Mouse (Mus musculus) ovary, postnatal 10 days (tissue): Measurements from ENCODE around the gene Pappa2.

Experiments
- DNase-seq: peaks from one replicate; pipeline ENCODE4 v3.0.0; 2022; ENCODE audit warnings: low spot score

Pappa2 gene

GRCm38 (mm10) chr1:158764727-158765126 lies 215.6 kb downstream of the Pappa2 start:
- no peak for DNase-seq

DNA sequence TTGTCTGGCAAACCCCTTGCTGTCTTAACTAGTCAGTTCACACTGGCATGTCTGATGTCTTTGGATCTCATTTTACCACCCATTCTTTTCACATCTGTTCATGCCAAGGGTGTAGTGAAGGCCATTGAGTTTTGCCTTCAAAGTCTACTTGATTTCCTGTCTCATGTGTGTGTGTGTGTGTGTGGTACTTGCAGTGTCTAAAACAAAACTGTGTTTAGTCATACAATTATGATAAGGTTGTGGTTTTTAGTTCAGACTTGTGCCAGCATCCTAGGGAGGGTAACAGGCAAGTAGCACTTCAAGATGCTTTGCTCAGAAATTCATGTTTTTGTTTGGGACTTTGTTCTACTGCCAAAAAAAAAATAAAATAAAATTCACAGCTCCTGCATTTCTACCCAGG lies 216.1 kb downstream of the Pappa2 start:
- DNase-seq, result no peak

GRCm38 (mm10) chr1:158748356-158749096 lies 231.8 kb downstream of the Pappa2 start:
- no peak for DNase-seq

GRCm38 (mm10) chr1:158741449-158741848 lies 238.8 kb downstream of the Pappa2 start:
- no peak for DNase-seq

DNA sequence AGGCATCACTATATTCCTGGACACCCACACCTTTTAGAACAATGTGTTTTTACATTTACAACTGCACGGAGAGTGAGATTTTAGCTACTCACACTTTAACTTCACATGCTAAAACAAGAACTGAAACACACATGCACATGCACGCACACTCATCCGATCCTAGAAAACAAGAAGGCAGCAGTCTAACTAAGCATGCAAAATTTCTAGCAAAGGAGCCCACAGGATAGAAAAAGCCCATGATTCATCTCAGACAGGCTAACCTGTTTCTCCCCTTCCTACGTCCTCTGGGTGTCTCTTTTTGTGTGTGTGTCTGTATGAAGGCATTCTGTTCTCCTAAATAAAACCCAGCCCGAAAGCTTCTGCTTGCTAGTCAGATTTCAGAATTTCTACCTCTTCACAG lies 239.3 kb downstream of the Pappa2 start:
- DNase-seq, result no peak

DNA sequence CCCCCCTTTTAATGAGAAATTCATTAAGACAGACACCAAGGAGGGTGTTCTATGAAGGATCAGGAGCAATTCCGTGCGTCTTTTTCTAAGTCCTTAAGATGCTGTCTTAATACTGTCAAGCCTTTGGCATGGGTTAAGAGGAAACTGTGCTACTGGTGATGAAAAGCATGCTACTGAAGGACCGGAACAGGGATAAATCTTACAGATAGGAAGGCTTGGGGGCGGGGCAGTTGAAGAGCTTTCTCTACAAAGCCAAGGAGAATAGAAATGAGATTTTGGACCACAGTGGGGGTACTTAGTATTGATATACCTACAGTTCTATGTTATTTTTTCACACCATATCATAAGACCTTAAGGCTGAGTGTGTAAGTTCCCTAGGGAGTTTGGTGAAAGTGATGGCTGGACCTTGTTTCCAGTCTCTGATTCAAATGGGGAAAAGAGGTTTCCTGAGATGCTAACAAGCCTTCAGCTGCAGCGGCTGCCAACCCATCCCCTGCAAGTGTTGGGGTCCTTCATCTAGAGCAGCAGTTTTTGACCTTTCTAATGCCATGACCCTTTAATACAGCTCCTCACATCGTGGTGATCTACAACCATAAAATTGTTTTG lies 240.0 kb downstream of the Pappa2 start:
- DNase-seq, result no peak

DNA sequence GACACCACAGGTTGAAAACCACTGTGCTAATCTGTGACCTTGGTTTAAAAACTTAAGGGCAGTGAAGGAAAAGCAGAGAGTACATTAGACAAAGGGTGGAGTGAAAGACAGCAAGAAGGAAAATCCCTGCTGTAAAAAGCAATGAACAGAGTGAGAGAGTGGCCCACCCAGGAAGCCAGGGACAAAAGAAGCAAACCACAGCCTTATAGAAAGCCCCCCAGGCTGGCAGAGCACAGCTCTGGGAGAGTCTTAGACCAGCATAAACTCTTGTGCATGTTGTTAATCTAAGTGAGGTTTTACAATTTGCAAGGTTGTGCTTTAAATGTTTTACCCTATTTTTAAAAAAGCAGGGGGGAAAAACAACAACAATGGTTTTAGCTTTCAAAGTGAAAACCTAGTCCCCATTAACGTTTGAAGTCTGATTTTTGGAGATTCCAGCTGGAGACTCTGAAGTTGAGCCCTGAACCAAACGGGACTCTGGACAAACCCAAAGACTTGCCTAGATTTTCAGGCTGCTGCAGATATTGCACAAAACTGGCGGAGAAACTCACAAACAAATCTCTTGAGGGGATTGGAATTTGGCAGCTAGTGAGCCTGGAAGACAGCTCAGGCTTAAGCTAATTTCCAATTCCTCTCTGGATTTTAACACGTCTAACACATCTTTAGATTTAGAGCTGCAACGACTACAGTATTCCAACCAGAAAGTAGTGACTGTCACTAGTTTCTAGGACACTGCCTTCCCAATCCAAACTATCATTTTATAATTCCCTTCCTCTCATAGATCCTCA lies 241.0 kb downstream of the Pappa2 start:
- no peak for DNase-seq

DNA sequence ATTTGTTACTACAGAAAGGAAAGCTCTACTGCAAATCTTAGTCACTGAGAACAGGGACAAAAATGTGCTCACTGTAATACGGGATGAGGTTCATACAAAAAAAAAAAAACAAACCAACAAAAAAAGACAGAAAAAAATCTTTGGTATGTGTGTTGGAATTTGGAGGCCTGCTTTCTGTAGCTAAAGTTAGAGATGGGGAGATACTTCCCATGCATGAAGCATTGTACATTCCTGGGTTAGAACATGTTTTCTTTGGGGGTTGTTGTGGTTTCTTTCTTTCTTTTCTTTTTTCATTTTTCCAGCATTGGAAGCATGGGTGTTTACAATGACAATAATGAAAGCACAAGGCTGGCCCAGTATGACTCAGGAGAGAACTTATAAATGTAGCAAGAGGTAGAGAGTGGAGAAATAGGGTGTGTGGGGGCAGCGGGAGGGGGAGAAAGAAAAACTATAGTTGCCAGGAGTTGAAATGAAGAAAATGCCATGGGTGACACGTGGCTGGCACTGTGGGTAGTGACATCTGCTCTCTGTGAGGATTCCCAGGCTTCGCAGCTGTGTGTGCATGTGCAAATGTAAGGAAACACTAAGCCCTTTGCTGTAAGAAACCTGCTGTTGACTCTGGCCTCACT lies 247.3 kb downstream of the Pappa2 start:
- no peak for DNase-seq

GRCm38 (mm10) chr1:158713301-158714095 lies 266.8 kb downstream of the Pappa2 start:
- DNase-seq, result no peak

DNA sequence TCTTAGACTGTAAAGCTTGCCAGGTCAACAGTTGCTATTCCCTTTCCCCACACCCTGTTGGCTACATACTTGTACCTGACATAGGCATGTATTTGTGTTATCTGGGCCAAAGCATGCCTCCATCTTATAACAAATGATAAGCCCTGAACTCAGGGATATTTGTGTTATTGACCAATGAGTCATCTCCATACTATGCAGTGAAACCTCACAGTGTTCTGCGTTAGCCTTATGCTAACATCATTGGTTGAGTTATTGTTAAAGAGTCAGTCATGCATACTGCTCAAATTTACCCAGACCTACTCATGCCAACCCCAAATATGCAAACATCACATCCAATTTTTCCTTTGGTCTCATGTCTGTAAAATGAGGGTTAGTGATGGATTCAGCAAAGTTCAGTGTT lies 279.0 kb downstream of the Pappa2 start:
- no peak for DNase-seq

- no peak for DNase-seq
These were observed 280.1 kb downstream of the Pappa2 start for GRCm38 (mm10) chr1:158700147-158700546.

DNA sequence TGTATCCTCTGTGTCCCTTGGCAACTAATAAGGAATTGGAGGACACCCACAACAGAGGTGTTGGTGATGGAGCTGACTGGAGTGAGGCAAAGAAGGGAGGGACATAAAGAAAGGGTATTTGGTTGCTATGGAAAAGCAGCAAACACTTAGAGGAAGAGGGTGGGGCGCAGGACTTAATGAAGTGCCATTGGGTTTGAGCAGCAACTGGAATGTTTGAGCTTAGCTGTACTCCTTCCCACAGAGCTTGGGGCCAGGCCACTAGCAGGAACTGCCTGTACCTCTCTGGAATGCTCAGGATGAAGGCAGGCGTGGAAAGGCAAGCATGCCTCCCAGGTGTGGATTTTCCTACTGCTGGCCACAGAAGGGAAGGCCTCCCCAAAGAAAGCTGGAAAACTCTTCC lies 281.0 kb downstream of the Pappa2 start:
- DNase-seq, result no peak

DNA sequence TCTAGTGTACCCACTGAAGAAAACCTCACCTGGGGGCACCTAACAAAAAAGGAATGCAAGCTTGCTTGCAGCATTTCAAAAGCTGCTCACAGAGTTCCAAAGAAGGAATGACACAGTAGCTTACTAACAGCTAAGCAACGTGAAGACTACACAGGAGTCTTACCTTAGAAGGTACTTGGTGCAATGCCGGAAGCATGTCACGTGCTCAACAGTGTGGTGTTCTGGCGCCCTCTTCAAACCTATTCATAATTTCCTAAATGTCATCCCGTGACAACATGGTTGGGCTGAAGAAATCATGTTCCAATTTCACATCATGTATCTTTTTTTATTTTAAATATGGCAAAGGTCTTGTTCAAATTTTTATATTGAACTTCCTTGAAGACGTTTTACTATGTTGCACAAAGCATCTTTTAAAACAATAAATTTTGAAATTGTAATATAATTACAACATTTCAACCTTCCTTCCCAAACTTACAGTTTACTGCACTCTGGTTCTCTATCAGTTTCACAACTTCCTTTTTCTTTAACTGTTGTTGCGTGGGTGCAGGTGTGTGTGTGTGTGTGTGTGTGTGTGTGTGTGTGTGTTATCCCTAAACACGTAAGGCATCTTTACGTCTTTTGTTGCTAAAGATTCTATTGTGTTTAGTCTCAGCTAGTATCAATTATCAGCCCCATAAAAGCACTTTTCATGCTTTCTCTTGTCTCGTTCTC lies 282.3 kb downstream of the Pappa2 start:
- no peak for DNase-seq

- no peak for DNase-seq
These were observed 282.9 kb downstream of the Pappa2 start for GRCm38 (mm10) chr1:158697423-158697822.

GRCm38 (mm10) chr1:158687726-158688125 lies 292.6 kb downstream of the Pappa2 start:
- DNase-seq, result no peak

DNA sequence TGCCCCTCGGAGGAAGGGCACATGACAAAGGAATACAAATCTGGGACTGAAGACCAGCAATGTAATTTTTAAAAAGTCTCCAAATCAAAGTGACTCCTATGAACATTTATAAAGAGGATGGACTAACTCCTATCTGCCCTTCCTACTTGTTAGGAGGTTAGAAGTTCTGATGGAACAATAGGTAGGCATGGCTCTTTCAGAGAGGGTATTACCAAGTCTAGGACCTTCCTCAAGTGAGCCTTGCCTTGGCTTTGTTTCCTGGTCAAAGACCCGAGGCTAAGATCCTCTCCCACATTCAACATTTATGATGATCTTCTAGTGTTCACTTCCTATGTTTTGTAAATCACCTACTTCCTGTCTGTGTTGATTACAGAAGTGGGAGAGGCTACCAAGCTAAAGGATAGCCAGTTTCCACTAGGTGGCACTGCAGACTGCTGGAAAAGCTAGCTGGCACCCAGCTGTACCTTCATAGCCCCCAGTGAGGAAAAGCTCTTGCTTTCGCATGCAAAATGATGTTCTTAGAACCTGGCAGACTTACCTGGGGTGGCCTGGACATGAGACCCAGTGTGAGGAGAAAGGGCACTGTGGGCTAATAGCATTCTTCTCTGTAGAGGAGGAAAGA lies 310.2 kb downstream of the Pappa2 start:
- DNase-seq, result peak; percentile 6

DNA sequence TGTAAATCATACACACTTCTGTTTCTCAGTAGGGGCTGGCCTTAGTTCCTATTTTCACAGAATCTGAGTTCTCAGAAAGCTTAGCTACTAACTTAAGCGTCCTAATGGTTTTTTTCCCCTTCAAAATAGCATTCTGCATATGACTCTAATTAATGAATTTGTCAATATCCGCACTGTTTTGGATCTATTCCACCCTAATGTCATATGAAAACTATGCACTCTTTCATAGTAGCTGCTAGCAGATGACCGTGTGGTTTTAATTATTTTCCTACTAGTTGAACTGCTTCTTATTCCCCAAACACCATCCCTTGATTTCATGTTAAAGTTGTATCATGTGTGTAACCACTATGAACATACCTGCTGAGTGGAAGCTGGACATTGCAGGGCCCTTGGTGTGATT lies 314.3 kb downstream of the Pappa2 start:
- no peak for DNase-seq
